Mouse (Mus musculus): ENCODE measurements around the gene Tfam. TPM values are rescaled to one million over a fixed set of nuclear protein-coding genes. Genes with fewer than 3 reads are reported as not detected.

The Tfam gene
- polyA plus RNA-seq, 1 experiment = 5.1 TPM

DNA sequence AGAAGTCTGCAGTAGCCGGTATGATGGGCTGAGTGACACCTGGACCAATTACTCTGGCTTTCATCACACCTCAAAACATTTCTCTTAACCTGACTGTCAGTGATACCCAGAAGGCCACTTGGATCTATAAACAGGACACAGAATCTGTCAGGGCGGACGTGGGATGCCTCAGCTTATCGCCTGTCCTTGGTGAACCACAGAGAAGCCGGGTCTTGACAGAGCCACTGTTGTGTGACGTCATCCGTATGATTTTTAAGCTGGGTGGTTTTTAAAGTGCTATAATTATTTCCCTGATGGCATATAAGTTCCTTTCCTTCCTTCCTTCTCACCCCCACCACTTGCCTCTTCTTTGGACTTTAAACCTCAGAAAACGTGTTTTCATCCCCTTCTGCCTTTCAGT lies 20.4 kb upstream of the Tfam start:
- H3K4me1 ChIP-seq (ENCODE audit: control insufficient read depth, insufficient read depth, low read length) = no peaks in the 10 kb centered on the region
- TF ChIP-seq CTCF (IDR thresholded peaks at IDR 0.05; ENCODE audit: insufficient read depth, low read length) = no peak
- TF ChIP-seq POLR2A (IDR thresholded peaks at IDR 0.05; ENCODE audit: borderline replicate concordance, extremely low read depth, low read depth, low read length) = no peak
- 79% methylated on average over 8 of the region's 8 CpGs for WGBS
- DNase-seq = no peak
- H3K4me3 ChIP-seq (replicated peaks; ENCODE audit: extremely low read depth, low read depth, low read length) = no peak overlapping the region

DNA sequence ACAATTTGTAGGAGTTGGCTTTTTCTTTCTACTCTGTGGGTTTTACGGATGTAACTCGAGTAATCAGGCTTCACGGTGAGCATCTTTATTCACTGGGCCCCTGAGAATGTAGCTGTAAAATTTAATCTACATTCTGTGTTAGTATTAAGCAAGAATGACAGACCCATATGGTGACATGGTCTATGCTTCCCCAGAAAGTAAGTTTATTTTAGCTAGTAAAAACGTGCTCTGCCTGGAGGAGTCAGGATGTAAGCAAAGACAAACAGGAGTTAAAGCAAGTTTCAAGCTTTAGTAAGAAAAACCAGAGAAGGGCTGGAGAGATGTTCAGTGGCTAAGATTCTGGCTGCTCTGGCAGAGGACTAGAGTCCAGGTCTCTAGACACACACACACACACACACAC lies 15.1 kb upstream of the Tfam start:
- DNase-seq = no peak
- 72% methylated on average over 4 of the region's 4 CpGs for WGBS

DNA sequence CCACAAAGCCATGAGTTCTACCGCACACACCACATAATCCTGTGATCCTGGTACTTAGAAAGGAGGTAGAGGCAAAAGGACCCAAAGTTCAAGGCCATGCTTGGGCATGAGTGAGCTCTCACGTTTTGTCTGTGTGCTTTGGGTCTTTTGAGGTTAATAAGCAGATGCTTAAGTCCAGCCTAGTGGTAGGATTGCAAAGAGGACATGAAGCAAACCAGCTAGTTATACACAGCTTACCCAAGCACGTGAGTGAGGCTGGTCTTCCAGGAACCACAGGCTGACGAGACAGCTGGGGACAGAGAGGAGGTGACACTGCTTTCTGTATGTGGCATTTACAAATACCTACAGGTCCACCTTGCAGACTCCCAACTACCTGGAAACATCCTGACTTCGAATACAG lies 14.3 kb upstream of the Tfam start:
- 79% methylated on average over 5 of the region's 5 CpGs for WGBS
- Histone ChIP-seq H3K4me3 (replicated peaks; ENCODE audit: extremely low read depth, low read depth, low read length) (no peak overlapping the region), H3K4me1 (ENCODE audit: control insufficient read depth, insufficient read depth, low read length) (no peaks in the 10 kb centered on the region)
- TF ChIP-seq POLR2A (IDR thresholded peaks at IDR 0.05; ENCODE audit: borderline replicate concordance, extremely low read depth, low read depth, low read length) (no peak), CTCF (IDR thresholded peaks at IDR 0.05; ENCODE audit: insufficient read depth, low read length) (no peak)
- DNase-seq = no peak

More for the DNA sequence above, 15.1 kb upstream of the Tfam start:
- H3K4me3 ChIP-seq (replicated peaks; ENCODE audit: extremely low read depth, low read depth, low read length) = no peak overlapping the region
- TF ChIP-seq POLR2A (IDR thresholded peaks at IDR 0.05; ENCODE audit: borderline replicate concordance, extremely low read depth, low read depth, low read length) (no peak), CTCF (IDR thresholded peaks at IDR 0.05; ENCODE audit: insufficient read depth, low read length) (no peak)
- no peaks in the 10 kb centered on the region for H3K4me1 ChIP-seq (ENCODE audit: control insufficient read depth, insufficient read depth, low read length)

DNA sequence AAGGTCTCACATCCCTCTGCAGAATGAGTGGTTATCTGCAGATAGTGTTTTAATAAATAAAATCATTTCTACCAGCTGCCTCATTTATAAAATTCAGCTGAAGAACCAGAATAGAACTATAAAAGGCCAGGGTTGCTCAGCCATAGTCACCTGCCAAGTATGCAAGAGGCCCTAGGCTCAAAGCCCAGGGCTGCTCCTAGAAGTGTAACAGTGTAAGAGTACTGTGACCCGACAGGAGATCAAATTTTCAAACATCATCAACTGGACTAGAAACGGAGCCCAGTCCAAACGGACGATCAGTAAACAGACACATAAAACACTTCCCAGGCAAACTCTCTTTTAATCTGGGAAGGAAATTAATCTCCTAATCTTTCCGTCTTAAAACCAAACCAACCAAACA lies 13.8 kb upstream of the Tfam start:
- no peaks in the 10 kb centered on the region for H3K4me1 ChIP-seq (ENCODE audit: control insufficient read depth, insufficient read depth, low read length)
- TF ChIP-seq POLR2A (IDR thresholded peaks at IDR 0.05; ENCODE audit: borderline replicate concordance, extremely low read depth, low read depth, low read length) (no peak), CTCF (IDR thresholded peaks at IDR 0.05; ENCODE audit: insufficient read depth, low read length) (no peak)
- H3K4me3 ChIP-seq (replicated peaks; ENCODE audit: extremely low read depth, low read depth, low read length) = no peak overlapping the region
- no peak for DNase-seq
- WGBS = 57% methylated on average over 5 of the region's 5 CpGs

DNA sequence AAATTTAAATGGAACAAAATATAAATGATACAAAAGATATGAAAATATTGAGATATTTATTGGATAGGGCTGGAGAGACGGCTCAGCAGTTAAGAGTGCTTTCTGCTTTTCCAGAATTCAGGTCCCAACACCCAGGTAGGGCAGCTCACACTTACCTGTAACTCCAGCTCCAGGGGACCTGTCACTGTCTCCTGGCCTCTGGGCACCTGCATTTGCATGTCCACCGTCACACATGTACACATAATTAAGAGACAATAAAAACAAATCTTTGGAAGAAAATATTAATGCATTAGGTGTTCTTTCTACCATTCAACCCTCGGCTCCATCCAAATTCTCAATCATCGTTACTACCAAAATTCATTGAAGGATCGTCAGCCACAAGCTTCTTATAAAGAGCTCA lies 13.2 kb upstream of the Tfam start:
- no peak overlapping the region for H3K4me3 ChIP-seq (replicated peaks; ENCODE audit: extremely low read depth, low read depth, low read length)
- no peak for TF ChIP-seq CTCF (IDR thresholded peaks at IDR 0.05; ENCODE audit: insufficient read depth, low read length)
- no peak for TF ChIP-seq POLR2A (IDR thresholded peaks at IDR 0.05; ENCODE audit: borderline replicate concordance, extremely low read depth, low read depth, low read length)
- H3K4me1 ChIP-seq (ENCODE audit: control insufficient read depth, insufficient read depth, low read length) = no peaks in the 10 kb centered on the region
- DNase-seq = no peak
- WGBS = 87% methylated on average over 5 of the region's 5 CpGs

DNA sequence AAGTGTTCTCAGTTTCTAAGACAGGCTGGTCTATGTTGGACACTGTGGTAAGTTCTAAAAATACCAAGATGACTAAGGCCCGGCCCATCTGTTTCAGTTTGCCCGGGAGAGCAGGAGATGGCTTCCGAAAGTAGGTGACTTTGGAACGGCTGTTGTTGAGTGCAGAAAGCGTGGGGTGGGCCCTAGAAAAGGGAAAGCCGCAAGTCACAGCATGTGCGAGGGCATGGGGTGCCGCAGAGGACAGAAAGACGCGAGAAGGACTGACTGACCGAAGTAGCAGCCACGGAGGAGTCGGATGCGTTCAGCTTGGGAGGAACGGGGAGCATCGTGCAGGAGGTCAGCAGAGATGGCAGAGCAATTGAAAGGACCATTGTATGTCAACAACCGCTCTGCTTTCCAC lies 12.4 kb upstream of the Tfam start:
- Histone ChIP-seq H3K4me3 (replicated peaks; ENCODE audit: extremely low read depth, low read depth, low read length) (no peak overlapping the region), H3K4me1 (ENCODE audit: control insufficient read depth, insufficient read depth, low read length) (no peaks in the 10 kb centered on the region)
- whole genome bisulfite sequencing = 78% methylated on average over 17 of the region's 17 CpGs
- DNase-seq = no peak
- TF ChIP-seq CTCF (IDR thresholded peaks at IDR 0.05; ENCODE audit: insufficient read depth, low read length) (no peak), POLR2A (IDR thresholded peaks at IDR 0.05; ENCODE audit: borderline replicate concordance, extremely low read depth, low read depth, low read length) (no peak)

DNA sequence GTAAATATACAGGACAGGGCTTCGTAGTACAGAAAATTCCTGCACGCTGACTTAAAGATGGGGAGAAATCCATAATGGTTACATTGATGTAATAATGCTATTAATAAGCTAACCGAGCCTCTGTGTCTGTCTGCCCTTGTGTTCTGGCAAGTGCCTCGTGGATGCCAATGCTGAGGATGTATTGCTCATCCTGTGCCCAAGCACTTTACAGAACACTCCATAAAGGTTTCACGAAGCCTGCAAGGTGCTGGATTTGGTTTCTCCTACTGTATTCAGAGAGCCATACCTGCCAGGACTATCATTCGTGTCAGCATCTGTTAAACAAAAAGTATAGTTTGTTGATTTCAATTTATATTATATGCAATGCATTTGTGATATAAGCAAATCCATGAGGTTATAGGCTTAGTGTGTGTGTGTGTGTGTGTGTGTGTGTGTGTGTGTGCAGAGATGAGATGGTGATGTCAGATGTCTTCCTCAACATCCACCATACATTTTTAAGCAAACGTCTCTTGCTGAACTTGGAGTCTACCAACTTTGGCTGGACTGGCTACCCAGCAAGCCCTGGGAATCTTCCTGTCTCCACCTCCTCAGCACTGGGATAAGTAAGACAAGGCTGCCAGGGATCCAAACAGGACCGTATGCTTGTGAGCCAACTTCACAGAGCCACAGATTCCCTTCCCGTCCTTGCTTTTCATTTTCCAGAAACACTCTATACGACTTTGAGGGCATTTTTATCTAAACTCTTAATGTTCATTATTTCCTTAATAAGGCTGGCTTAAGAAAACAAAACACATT lies 11.2 kb upstream of the Tfam start:
- Histone ChIP-seq H3K4me3 (replicated peaks; ENCODE audit: extremely low read depth, low read depth, low read length) (no peak overlapping the region), H3K4me1 (ENCODE audit: control insufficient read depth, insufficient read depth, low read length) (no peaks in the 10 kb centered on the region)
- DNase-seq = no peak
- TF ChIP-seq CTCF (IDR thresholded peaks at IDR 0.05; ENCODE audit: insufficient read depth, low read length) (no peak), POLR2A (IDR thresholded peaks at IDR 0.05; ENCODE audit: borderline replicate concordance, extremely low read depth, low read depth, low read length) (no peak)
- WGBS = 67% methylated on average over 10 of the region's 10 CpGs

DNA sequence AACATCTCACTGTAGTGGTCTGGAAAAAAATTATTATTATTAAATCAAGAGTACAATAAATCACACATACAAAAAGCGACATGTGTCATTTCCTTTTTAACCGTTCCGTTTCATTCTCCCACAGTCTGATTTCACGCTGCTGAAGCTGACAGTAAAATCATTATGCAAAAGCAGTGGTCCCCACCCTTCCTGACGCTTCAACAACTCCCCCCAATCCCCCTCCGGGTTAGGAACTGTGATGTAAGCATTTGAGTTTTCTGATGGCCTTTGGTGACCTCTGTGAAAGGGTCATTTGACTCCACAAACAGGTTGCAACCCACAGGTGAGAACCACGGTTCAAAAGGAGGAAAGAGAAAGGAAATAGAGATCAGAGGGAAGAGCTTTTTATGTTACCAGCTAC lies 8.9 kb upstream of the Tfam start:
- TF ChIP-seq CTCF (IDR thresholded peaks at IDR 0.05; ENCODE audit: insufficient read depth, low read length) (no peak), POLR2A (IDR thresholded peaks at IDR 0.05; ENCODE audit: borderline replicate concordance, extremely low read depth, low read depth, low read length) (no peak)
- H3K4me1 ChIP-seq (ENCODE audit: control insufficient read depth, insufficient read depth, low read length) = no peaks in the 10 kb centered on the region
- no peak for DNase-seq
- 27% methylated on average over 7 of the region's 7 CpGs for WGBS
- H3K4me3 ChIP-seq (replicated peaks; ENCODE audit: extremely low read depth, low read depth, low read length) = no peak overlapping the region

DNA sequence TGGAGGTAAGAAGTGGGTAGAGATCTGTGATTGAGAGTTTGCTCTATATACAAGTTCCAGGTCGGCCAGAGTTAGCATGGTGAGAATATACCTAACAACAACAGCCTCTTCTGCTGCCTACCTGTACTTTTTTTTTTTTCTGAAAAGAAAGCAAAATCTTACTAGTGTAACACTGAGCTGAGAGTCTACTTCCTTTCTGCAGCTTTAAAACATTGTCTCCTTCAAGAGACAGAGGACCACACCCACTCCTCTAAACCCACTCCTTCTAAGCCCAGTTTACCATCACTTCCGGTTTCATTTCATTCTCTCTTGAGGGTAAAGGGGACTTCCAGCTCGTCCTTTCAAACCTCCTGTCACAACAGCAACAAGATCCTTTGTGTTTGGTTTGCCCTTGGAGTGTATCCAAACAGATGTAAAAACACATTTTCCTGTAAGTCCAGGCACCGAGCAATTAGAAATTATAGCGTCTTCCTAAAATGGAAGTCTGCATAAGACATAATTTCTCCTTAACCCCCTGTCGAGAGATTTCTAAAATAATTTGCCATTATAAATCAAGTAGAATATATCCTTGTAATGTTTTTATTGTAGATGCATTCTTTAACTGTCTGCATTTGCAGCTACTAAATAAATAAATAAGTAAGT lies 1.5 kb upstream of the Tfam start:
- 19% methylated on average over 6 of the region's 6 CpGs for WGBS
- peaks cover 4% of the 10 kb centered on the region; the same call in 1 of the 2 replicates for H3K4me1 ChIP-seq (ENCODE audit: control insufficient read depth, insufficient read depth, low read length)
- no peak for TF ChIP-seq CTCF (IDR thresholded peaks at IDR 0.05; ENCODE audit: insufficient read depth, low read length)
- no peak for TF ChIP-seq POLR2A (IDR thresholded peaks at IDR 0.05; ENCODE audit: borderline replicate concordance, extremely low read depth, low read depth, low read length)
- no peak overlapping the region for H3K4me3 ChIP-seq (replicated peaks; ENCODE audit: extremely low read depth, low read depth, low read length)
- DNase-seq = no peak

Measured in lung, adult 2 months (tissue).